Mouse (Mus musculus) heart, embryonic 13.5 days (tissue): ENCODE data around the gene Gm10375. TPM values are rescaled to one million over a fixed set of nuclear protein-coding genes. Genes with fewer than 3 reads are reported as not detected.
"Not testable (repeated sequence)": the region's sequence is repeated elsewhere in the genome, so short reads cannot be mapped to it uniquely, and the experiment has no call there.

ENCODE experiments used
- ATAC-seq: fragments of 200-750 bp; cut with Nextera tagmentation; 2 replicates; pipeline ENCODE4 v1.8.0; 2017; ENCODE audit warnings: moderate TSS enrichment; ENCODE audit not compliant: insufficient number of reproducible peaks, low FRiP score, low TSS enrichment; ENCODE audit errors: extremely low read depth
- H3K27ac ChIP-seq: fragments of 300-500 bp; sonication (generic); replicated peaks from 2 replicates; pipeline ENCODE4 v1.5.1; 2015; ENCODE audit warnings: moderate library complexity, mild to moderate bottlenecking, inconsistent platforms
- H3K27me3 ChIP-seq: fragments of 300-500 bp; sonication (generic); replicated peaks from 2 replicates; pipeline ENCODE4 v1.6.1; 2015; ENCODE audit warnings: mild to moderate bottlenecking, inconsistent platforms
- H3K36me3 ChIP-seq: fragments of 300-500 bp; sonication (generic); 2 replicates; pipeline ENCODE4 v1.6.1; 2015; ENCODE audit warnings: mild to moderate bottlenecking, inconsistent platforms
- H3K4me1 ChIP-seq: fragments of 300-500 bp; sonication (generic); 2 replicates; pipeline ENCODE4 v1.6.1; 2015; ENCODE audit warnings: inconsistent platforms
- H3K4me2 ChIP-seq: fragments of 300-500 bp; sonication (generic); 2 replicates; pipeline ENCODE4 v1.6.1; 2015; ENCODE audit warnings: inconsistent platforms, mild to moderate bottlenecking, moderate library complexity
- H3K4me3 ChIP-seq: fragments of 300-500 bp; sonication (generic); 2 replicates; pipeline ENCODE4 v1.5.1; 2015; ENCODE audit warnings: moderate library complexity, mild to moderate bottlenecking, inconsistent platforms
- H3K9ac ChIP-seq: fragments of 300-500 bp; sonication (generic); 2 replicates; pipeline ENCODE4 v1.6.1; 2015; ENCODE audit warnings: inconsistent platforms, mild to moderate bottlenecking, moderate library complexity
- H3K9me3 ChIP-seq: fragments of 300-500 bp; sonication (generic); 2 replicates; pipeline ENCODE4 v1.6.1; 2016; ENCODE audit warnings: inconsistent platforms
- WGBS: fragments of 180-500 bp; shearing (Covaris S2); methylation state at CpG from one replicate; pipeline ENCODE4 v1.1.7; 2015; ENCODE audit warnings: mixed read lengths; 5-methylcytosine and 5-hydroxymethylcytosine counted together
- polyA plus RNA-seq: library from polyadenylated mRNA; unstranded; fragments of >200 nt; fragmentation: Nextera tagmentation; extraction: Ambion mirVana; gene quantifications from 2 replicates; pipeline ENCODE4 v1.2.1, GENCODE M21; 2015

The Gm10375 gene
- polyA plus RNA-seq, result not detected in 2 replicates

DNA sequence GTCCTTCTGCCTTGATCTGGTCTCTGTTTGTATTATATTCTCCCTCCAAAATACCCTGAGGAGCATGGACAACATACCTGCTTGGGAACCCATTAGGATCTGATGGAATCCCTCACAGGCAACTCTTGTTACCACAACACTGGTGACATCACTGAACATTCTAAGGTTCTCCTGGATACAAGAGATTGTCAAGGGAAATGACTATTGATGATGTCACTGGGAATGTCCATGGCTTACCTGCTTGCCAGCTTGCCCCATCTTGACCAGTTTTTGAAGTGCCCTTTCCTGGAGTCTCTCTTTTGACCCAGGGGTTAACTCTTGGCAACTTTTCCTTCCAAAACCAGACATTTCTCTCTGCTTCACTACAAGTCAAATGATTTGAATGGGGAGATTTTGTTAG lies at the start of gene Gm10375:
Gene Gm10375, minus strand, starts transcription at position 101 of the 400 bp plus-strand sequence.
- H3K4me1 ChIP-seq, H3K27ac ChIP-seq, H3K4me3 ChIP-seq, H3K36me3 ChIP-seq, H3K9me3 ChIP-seq, ATAC-seq, H3K4me2 ChIP-seq, H3K27me3 ChIP-seq, H3K9ac ChIP-seq: not testable (repeated sequence)

DNA sequence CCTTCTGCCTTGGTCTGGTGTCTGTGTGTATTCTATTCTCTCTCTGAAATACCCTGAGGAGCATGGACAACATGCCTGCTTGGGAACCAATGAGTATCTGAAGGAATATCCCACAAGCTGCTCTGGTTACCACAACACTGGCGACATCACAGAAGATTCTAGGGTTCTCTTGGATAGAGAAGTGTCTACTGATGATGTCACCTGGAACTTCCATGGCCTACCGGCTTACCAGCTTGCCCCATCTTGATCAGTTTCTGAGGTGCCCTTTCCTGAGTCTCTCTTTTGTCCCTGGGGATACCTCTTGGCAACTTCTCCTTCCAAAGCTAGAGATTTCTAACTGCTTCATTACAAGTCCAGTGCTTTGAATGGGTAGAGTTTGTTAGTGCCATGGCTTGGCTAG lies 28.8 kb downstream of the Gm10375 start, which contains the start of gene Gm17654:
Gene Gm17654, minus strand, starts transcription at position 101 of the 400 bp plus-strand sequence.
- not testable (repeated sequence) for H3K9me3 ChIP-seq, H3K4me3 ChIP-seq, ATAC-seq, H3K36me3 ChIP-seq, H3K27ac ChIP-seq, H3K4me2 ChIP-seq, H3K9ac ChIP-seq, H3K27me3 ChIP-seq, H3K4me1 ChIP-seq
- WGBS, result 75% methylated on average over 1 of the region's 2 CpGs

GRCm38 (mm10) chr14:43577969-43578368 lies 29.8 kb downstream of the Gm10375 start:
- WGBS, result 67% methylated on average over 4 of the region's 4 CpGs
- not testable (repeated sequence) for H3K9me3 ChIP-seq, H3K27me3 ChIP-seq, H3K4me3 ChIP-seq, H3K4me2 ChIP-seq, H3K4me1 ChIP-seq, H3K36me3 ChIP-seq, H3K9ac ChIP-seq, ATAC-seq, H3K27ac ChIP-seq

Other genes starting within 250 kb of the Gm10375 start
- gene Gm8138, start 191.7 kb downstream of the Gm10375 start, polyA plus RNA-seq, result not detected in 2 replicates
- gene Gm5799, start 64.4 kb downstream of the Gm10375 start, polyA plus RNA-seq, result not detected in 2 replicates
- gene Gm17654, start 28.9 kb downstream of the Gm10375 start, polyA plus RNA-seq, result not detected in 2 replicates
- not detected in 2 replicates for gene Gm8165, start 69.2 kb upstream of the Gm10375 start, polyA plus RNA-seq
- 0.49 and 0.85 TPM in 2 replicates for gene Gm7324, start 89.8 kb upstream of the Gm10375 start, polyA plus RNA-seq
- gene Gm16506, start 119.5 kb upstream of the Gm10375 start, polyA plus RNA-seq, result not detected in 2 replicates
- not detected in 2 replicates for gene Gm6526, start 139.9 kb upstream of the Gm10375 start, polyA plus RNA-seq
- gene Gm8180, start 176.7 kb upstream of the Gm10375 start, polyA plus RNA-seq, result not detected in 2 replicates